Mouse (Mus musculus): ENCODE data around the gene Znrf1. TPM values are rescaled to one million over a fixed set of nuclear protein-coding genes. Genes with fewer than 3 reads are reported as not detected.
A peak's percentile ranks its signal among the peaks of the same experiment; 100 is the strongest.

Znrf1 gene
- polyA plus RNA-seq, 1 experiment: 111 TPM

DNA sequence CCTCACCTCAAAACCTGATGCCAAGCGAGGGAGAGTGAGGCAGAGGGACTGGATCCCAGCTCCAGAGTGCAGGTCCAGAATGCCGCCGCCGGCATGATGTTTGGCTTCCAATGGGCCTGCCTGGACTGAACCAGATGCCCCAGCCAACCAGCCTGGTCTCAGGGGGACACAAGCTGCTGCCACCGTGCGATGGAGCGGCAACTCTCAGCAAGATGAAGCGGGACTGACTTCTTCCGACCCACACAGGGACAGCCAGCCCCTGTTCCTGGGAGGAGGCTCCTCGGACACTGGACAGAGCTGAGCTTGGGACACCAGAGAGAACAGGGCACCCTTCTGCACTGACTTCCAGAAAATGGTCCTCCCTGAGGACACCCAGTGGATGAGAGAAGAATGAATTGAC lies 86.7 kb downstream of the Znrf1 start:
- no peak overlapping the region for H3K4me3 ChIP-seq (replicated peaks; ENCODE audit: insufficient read depth, low read depth, low read length)
- no peak overlapping the region for H3K27ac ChIP-seq (ENCODE audit: insufficient read depth, low read length)
- no peaks in the 10 kb centered on the region for H3K27me3 ChIP-seq (ENCODE audit: control insufficient read depth, insufficient read depth, low read length)
- WGBS: 63% methylated on average over 10 of the region's 10 CpGs
- DNase-seq: no peak
- H3K4me1 ChIP-seq (ENCODE audit: control insufficient read depth, insufficient read depth, low read length): peaks cover 32% of the 10 kb centered on the region
- TF ChIP-seq CTCF (IDR thresholded peaks at IDR 0.05; ENCODE audit: borderline replicate concordance, insufficient read depth, low read depth, low read length) (no peak), POLR2A (IDR thresholded peaks at IDR 0.05; ENCODE audit: borderline replicate concordance, insufficient read depth, low read length) (no peak)

DNA sequence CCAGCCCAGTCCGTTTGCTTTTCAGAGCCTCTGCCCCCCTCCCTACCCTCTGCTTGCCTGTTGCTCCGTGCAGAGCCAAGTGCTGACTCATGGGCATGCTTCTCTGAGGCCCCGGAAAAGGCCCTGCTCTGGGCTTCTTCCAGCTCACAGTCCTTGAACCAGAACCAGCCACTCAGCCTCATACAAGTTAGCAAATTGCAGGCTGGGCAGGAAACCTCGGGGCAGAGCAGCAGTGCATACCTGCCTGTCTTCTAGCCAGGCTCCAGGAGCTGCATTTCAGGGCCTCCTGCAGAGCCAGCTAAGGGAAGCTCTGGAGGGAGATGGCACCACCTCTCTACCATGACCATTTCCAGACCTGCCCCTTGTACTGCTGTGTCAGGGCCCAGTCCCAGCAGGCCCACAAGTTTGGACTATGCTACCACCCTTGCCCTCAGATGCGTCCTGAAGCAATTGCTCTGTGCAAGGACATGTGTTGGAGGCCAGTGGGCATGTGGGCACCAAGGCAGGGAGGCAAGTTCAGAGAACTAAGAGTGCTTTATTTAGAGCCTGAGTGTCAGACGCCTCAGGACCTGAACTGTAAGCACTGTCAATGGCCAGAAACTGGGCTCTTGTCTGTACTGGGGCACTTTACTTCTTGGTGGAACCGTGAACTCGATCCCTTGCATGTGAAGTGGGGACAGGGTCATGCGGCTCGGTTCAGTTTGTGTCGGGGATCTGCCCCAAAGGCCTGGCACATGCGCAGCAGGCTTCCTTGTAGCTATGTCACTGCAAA lies 88.4 kb downstream of the Znrf1 start:
- Histone ChIP-seq H3K4me1 (ENCODE audit: control insufficient read depth, insufficient read depth, low read length) (peaks cover 32% of the 10 kb centered on the region), H3K27me3 (ENCODE audit: control insufficient read depth, insufficient read depth, low read length) (no peaks in the 10 kb centered on the region), H3K27ac (ENCODE audit: insufficient read depth, low read length) (peak overlapping the region; percentile 86), H3K4me3 (replicated peaks; ENCODE audit: insufficient read depth, low read depth, low read length) (no peak overlapping the region)
- TF ChIP-seq POLR2A (IDR thresholded peaks at IDR 0.05; ENCODE audit: borderline replicate concordance, insufficient read depth, low read length) (no peak), CTCF (IDR thresholded peaks at IDR 0.05; ENCODE audit: borderline replicate concordance, insufficient read depth, low read depth, low read length) (no peak)
- peak; percentile 77 to 91 for DNase-seq
- 37% methylated on average over 12 of the region's 12 CpGs for WGBS

- WGBS: 25% methylated on average over 10 of the region's 10 CpGs
- DNase-seq: peak; percentile 53 to 57
- Histone ChIP-seq H3K27me3 (ENCODE audit: control insufficient read depth, insufficient read depth, low read length) (no peaks in the 10 kb centered on the region), H3K27ac (ENCODE audit: insufficient read depth, low read length) (peak overlapping the region; percentile 86), H3K4me1 (ENCODE audit: control insufficient read depth, insufficient read depth, low read length) (peaks cover 36% of the 10 kb centered on the region), H3K4me3 (replicated peaks; ENCODE audit: insufficient read depth, low read depth, low read length) (no peak overlapping the region)
- TF ChIP-seq POLR2A (IDR thresholded peaks at IDR 0.05; ENCODE audit: borderline replicate concordance, insufficient read depth, low read length) (no peak), CTCF (IDR thresholded peaks at IDR 0.05; ENCODE audit: borderline replicate concordance, insufficient read depth, low read depth, low read length) (no peak)
Measured at GRCm38 (mm10) chr8:111624853-111625221, 88.9 kb downstream of the Znrf1 start.

DNA sequence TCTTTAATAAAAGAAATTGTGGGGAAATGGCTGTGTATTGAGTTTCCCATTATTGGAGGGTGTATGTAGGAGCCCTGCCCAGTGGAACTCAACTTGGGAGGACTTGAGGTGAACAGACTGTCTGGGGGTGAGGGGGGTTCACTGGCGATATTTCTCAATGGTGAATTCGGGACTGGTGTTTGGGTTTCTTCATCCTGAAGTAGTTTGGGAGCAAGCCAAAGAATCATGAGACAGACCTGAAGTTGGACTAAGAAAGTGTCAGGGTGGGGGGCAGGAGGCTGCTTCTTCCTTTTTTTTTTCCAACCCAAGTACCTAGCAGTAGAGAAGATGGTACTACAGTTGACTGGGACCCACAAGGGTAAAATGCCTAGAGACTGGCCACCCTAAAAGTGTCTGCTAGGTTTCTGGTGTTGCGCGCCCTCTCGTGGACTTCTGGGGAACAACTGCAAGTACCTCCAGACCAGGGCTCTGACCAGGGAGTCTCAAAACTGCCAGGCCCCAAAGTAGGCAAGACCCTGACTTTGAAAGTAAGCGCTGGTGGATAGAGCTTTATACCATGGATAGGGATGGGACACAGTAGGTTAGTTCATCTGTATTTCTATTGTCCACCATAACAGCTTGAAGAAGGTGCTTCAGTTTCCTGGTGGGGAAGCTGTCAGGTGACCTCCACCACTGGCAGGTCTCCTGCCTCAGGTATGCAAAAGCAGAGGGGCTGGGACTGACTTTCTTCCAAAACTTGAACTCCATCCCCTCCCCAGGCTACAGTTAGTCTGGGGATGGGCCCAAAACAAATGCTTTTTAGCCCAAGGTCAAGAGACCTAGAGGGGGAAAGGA lies 90.0 kb downstream of the Znrf1 start:
- 27% methylated on average over 6 of the region's 6 CpGs for WGBS
- Histone ChIP-seq H3K4me3 (replicated peaks; ENCODE audit: insufficient read depth, low read depth, low read length) (no peak overlapping the region), H3K4me1 (ENCODE audit: control insufficient read depth, insufficient read depth, low read length) (peaks cover 40% of the 10 kb centered on the region), H3K27me3 (ENCODE audit: control insufficient read depth, insufficient read depth, low read length) (no peaks in the 10 kb centered on the region), H3K27ac (ENCODE audit: insufficient read depth, low read length) (no peak overlapping the region)
- TF ChIP-seq POLR2A (IDR thresholded peaks at IDR 0.05; ENCODE audit: borderline replicate concordance, insufficient read depth, low read length) (no peak), CTCF (IDR thresholded peaks at IDR 0.05; ENCODE audit: borderline replicate concordance, insufficient read depth, low read depth, low read length) (peak; percentile 83)
- DNase-seq: peak; percentile 75 to 84

- H3K4me1 ChIP-seq (ENCODE audit: control insufficient read depth, insufficient read depth, low read length): peaks cover 37% of the 10 kb centered on the region
- no peak overlapping the region for H3K4me3 ChIP-seq (replicated peaks; ENCODE audit: insufficient read depth, low read depth, low read length)
- DNase-seq: peak in 1 of 2 experiments; percentile 35
- TF ChIP-seq POLR2A (IDR thresholded peaks at IDR 0.05; ENCODE audit: borderline replicate concordance, insufficient read depth, low read length) (no peak), CTCF (IDR thresholded peaks at IDR 0.05; ENCODE audit: borderline replicate concordance, insufficient read depth, low read depth, low read length) (no peak)
- 23% methylated on average over 8 of the region's 8 CpGs for WGBS
- no peaks in the 10 kb centered on the region for H3K27me3 ChIP-seq (ENCODE audit: control insufficient read depth, insufficient read depth, low read length)
- no peak overlapping the region for H3K27ac ChIP-seq (ENCODE audit: insufficient read depth, low read length)
Measured at GRCm38 (mm10) chr8:111626528-111626820, 90.6 kb downstream of the Znrf1 start.

GRCm38 (mm10) chr8:111626933-111627332 lies 91.0 kb downstream of the Znrf1 start:
- H3K4me3 ChIP-seq (replicated peaks; ENCODE audit: insufficient read depth, low read depth, low read length): no peak overlapping the region
- no peak for DNase-seq
- TF ChIP-seq POLR2A (IDR thresholded peaks at IDR 0.05; ENCODE audit: borderline replicate concordance, insufficient read depth, low read length): no peak
- no peak for TF ChIP-seq CTCF (IDR thresholded peaks at IDR 0.05; ENCODE audit: borderline replicate concordance, insufficient read depth, low read depth, low read length)
- H3K27ac ChIP-seq (ENCODE audit: insufficient read depth, low read length): no peak overlapping the region
- H3K4me1 ChIP-seq (ENCODE audit: control insufficient read depth, insufficient read depth, low read length): peaks cover 32% of the 10 kb centered on the region
- no peaks in the 10 kb centered on the region for H3K27me3 ChIP-seq (ENCODE audit: control insufficient read depth, insufficient read depth, low read length)
- 49% methylated on average over 14 of the region's 14 CpGs for WGBS

DNA sequence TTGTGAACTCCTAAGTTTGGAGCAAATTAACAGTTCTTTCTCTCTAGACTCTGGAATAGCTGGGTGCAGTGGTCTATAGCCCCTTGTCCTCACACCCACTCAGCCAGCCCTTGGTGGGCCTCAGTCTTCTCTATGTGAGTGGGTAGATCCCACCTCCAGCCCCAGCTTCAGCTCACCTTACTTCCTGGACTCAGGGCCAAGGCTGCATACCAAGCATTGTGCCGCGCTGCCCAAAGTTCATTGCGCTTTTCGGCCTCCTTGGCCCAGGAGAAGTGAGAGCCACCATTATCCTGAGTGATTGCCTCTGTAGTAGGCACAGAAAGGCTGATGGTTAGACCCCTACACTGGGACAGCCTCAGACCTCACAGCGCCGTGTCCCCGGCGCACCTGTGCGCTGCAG lies 92.0 kb downstream of the Znrf1 start:
- Histone ChIP-seq H3K4me1 (ENCODE audit: control insufficient read depth, insufficient read depth, low read length) (peaks cover 26% of the 10 kb centered on the region), H3K4me3 (replicated peaks; ENCODE audit: insufficient read depth, low read depth, low read length) (no peak overlapping the region), H3K27ac (ENCODE audit: insufficient read depth, low read length) (no peak overlapping the region), H3K27me3 (ENCODE audit: control insufficient read depth, insufficient read depth, low read length) (no peaks in the 10 kb centered on the region)
- TF ChIP-seq CTCF (IDR thresholded peaks at IDR 0.05; ENCODE audit: borderline replicate concordance, insufficient read depth, low read depth, low read length) (no peak), POLR2A (IDR thresholded peaks at IDR 0.05; ENCODE audit: borderline replicate concordance, insufficient read depth, low read length) (no peak)
- WGBS: 95% methylated on average over 9 of the region's 9 CpGs
- no peak for DNase-seq

- peaks cover 26% of the 10 kb centered on the region for H3K4me1 ChIP-seq (ENCODE audit: control insufficient read depth, insufficient read depth, low read length)
- no peak overlapping the region for H3K27ac ChIP-seq (ENCODE audit: insufficient read depth, low read length)
- DNase-seq: no peak
- no peaks in the 10 kb centered on the region for H3K27me3 ChIP-seq (ENCODE audit: control insufficient read depth, insufficient read depth, low read length)
- WGBS: 96% methylated on average over 12 of the region's 12 CpGs
- no peak overlapping the region for H3K4me3 ChIP-seq (replicated peaks; ENCODE audit: insufficient read depth, low read depth, low read length)
- no peak for TF ChIP-seq CTCF (IDR thresholded peaks at IDR 0.05; ENCODE audit: borderline replicate concordance, insufficient read depth, low read depth, low read length)
- TF ChIP-seq POLR2A (IDR thresholded peaks at IDR 0.05; ENCODE audit: borderline replicate concordance, insufficient read depth, low read length): no peak
Measured at GRCm38 (mm10) chr8:111628401-111628800, 92.5 kb downstream of the Znrf1 start.
